Mouse (Mus musculus): ENCODE measurements around the gene Igf1.

- TF ChIP-seq POLR2A (IDR thresholded peaks at IDR 0.05; ENCODE audit: low read depth, low read length) (no peak), CTCF (IDR thresholded peaks at IDR 0.05; ENCODE audit: extremely low read depth, insufficient read length, insufficient replicate concordance, low read depth, low read length) (no peak)
These were observed 4.8 kb downstream of the Igf1 start for GRCm38 (mm10) chr10:87862899-87863298.
